Mouse (Mus musculus) small intestine, adult 2 months (tissue): Measurements from ENCODE around the gene Ypel4. TPM values are rescaled to one million over a fixed set of nuclear protein-coding genes. Genes with fewer than 3 reads are reported as not detected.

Source experiments
- H3K27ac ChIP-seq: fragments of 200-500 bp; 2 replicates; pipeline ENCODE4 v1.5.1; 2012; ENCODE audit warnings: low read depth, low read length, control low read depth, inconsistent platforms; ENCODE audit not compliant: insufficient read depth
- H3K27me3 ChIP-seq: fragments of 200-500 bp; 2 replicates; pipeline ENCODE4 v1.6.1; 2012; ENCODE audit warnings: mild to moderate bottlenecking, moderate library complexity, low read length, inconsistent platforms; ENCODE audit not compliant: control insufficient read depth, insufficient read depth
- H3K36me3 ChIP-seq: fragments of 200-500 bp; 2 replicates; pipeline ENCODE4 v1.6.1; 2012; ENCODE audit warnings: mild to moderate bottlenecking, low read length, control low read depth, inconsistent platforms; ENCODE audit not compliant: control insufficient read depth, insufficient read depth
- H3K4me1 ChIP-seq: fragments of 200-500 bp; 2 replicates; pipeline ENCODE4 v1.6.1; 2012; ENCODE audit warnings: low read length, inconsistent platforms, mixed read lengths; ENCODE audit not compliant: control insufficient read depth, insufficient read depth, insufficient read length
- H3K4me3 ChIP-seq: fragments of 200-500 bp; 2 replicates; pipeline ENCODE4 v1.5.1; 2012; ENCODE audit warnings: low read depth, mild to moderate bottlenecking, control low read depth, inconsistent platforms, low read length, moderate library complexity
- CTCF ChIP-seq: fragments of 200-500 bp; IDR thresholded peaks from 2 replicates; pipeline ENCODE4 v1.5.1; 2012; ENCODE audit warnings: low read depth, mild to moderate bottlenecking, control low read depth, inconsistent platforms, low read length, moderate library complexity, mixed read lengths; ENCODE audit not compliant: insufficient replicate concordance, insufficient read length; ENCODE audit errors: extremely low read depth
- POLR2A ChIP-seq: fragments of 200-500 bp; IDR thresholded peaks from 2 replicates; pipeline ENCODE4 v1.6.1; 2012; ENCODE audit warnings: low read depth, mild to moderate bottlenecking, control low read depth, inconsistent platforms, low read length, moderate library complexity
- WGBS: fragments of 180-500 bp; shearing (Covaris S2); methylation state at CpG from one replicate; pipeline ENCODE4 v1.1.7; 2018; 5-methylcytosine and 5-hydroxymethylcytosine counted together
- polyA plus RNA-seq: library from polyadenylated mRNA; depleted of rRNA; stranded (reverse); fragments of >200 nt; gene quantifications from 2 replicates; pipeline ENCODE4 v1.2.3, GENCODE M21; 2012

Ypel4 gene
- polyA plus RNA-seq, 1 experiment, result 2.4 TPM

DNA sequence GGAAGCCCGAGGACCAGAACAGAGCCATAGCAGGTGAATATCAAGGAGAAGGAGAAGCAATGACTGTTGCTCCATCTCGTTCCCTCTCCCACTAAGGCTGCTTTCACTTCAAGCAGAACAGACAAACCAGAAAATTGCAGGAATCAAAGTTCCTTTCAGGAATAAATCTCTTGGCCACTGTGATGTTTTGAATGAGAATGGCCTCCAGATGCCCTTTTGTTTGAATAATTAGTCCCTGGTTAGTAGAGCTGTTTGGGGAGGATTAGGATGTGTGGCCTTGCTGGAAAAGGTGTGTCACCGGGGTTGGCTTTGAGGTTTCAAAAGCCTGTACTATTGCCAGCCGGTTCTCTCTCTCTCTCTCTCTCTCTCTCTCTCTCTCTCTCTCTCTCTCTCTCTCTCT is 28.4 kb downstream of the Ypel4 start:
- TF ChIP-seq CTCF, result no peak
- TF ChIP-seq POLR2A, result no peak
- no peaks in the 10 kb centered on the region for H3K27me3 ChIP-seq
- 45% methylated on average over 4 of the region's 4 CpGs for WGBS

DNA sequence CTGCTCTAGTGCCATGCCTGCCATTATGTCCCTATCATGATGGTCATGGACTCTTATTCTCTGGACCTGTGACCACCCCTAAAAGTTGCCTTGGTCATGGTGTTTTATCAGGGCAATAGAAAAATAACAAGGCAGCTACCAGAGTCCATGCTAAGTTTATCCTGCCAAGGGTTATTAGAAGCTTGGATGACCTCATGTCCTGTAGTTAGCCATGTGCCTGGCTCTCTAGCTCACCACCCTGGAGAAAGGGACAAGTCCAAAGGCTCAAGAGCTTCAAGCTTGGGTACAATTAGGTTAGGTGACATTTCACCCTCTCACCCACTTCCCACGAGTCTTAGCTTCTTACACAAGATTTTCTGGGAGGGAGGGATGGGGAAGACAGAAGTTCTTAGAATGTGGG is 29.0 kb downstream of the Ypel4 start:
- H3K27me3 ChIP-seq, result no peaks in the 10 kb centered on the region
- 0 out of 2 replicates have a peak overlapping the region, but pooled peaks have one; percentile 53 for H3K27ac ChIP-seq
- no peak overlapping the region for H3K4me3 ChIP-seq
- H3K4me1 ChIP-seq, result peaks cover 4% of the 10 kb centered on the region; the same call in 1 of the 2 replicates
- H3K36me3 ChIP-seq, result no peaks in the 10 kb centered on the region
- TF ChIP-seq POLR2A, result no peak
- no peak for TF ChIP-seq CTCF
- 46% methylated on average over 1 of the region's 1 CpGs for WGBS

More for the DNA sequence above, 28.4 kb downstream of the Ypel4 start:
- Histone ChIP-seq H3K4me1 (peaks cover 6% of the 10 kb centered on the region; the same call in 1 of the 2 replicates), H3K36me3 (no peaks in the 10 kb centered on the region), H3K4me3 (no peak overlapping the region), H3K27ac (peak overlapping the region; percentile 53; the same call in 1 of the 2 replicates)

- Histone ChIP-seq H3K36me3 (no peaks in the 10 kb centered on the region), H3K4me1 (no peaks in the 10 kb centered on the region)
- WGBS, result 64% methylated on average over 6 of the region's 6 CpGs
Observed at GRCm38 (mm10) chr2:84770501-84770900, 36.6 kb downstream of the Ypel4 start.

DNA sequence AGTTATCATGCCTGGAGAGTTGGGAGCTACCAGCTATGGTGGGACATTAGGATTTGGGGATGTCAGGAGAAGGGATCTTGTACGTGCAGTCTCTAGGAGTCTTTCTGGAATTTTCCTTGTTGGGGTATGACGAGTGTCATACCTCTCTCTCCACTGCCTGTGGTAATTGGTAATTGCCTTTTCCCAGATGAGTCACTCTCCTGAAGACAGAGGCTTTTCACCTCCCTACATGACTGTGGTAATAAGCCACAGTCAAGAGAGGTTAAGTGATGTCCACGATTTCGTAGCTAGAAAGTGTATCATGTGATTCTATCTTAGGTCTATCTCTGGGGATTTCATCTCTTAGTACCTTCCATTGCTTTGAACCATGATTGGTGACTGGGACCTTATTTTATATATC is 38.6 kb downstream of the Ypel4 start:
- 70% methylated on average over 4 of the region's 4 CpGs for WGBS
- Histone ChIP-seq H3K27me3 (no peaks in the 10 kb centered on the region; the same call in 1 of the 2 replicates), H3K4me1 (no peaks in the 10 kb centered on the region), H3K4me3 (no peak overlapping the region), H3K27ac (no peak overlapping the region), H3K36me3 (no peaks in the 10 kb centered on the region)
- TF ChIP-seq CTCF, result no peak
- no peak for TF ChIP-seq POLR2A

More at GRCm38 (mm10) chr2:84770501-84770900, 36.6 kb downstream of the Ypel4 start:
- Histone ChIP-seq H3K27me3 (no peaks in the 10 kb centered on the region; the same call in 1 of the 2 replicates), H3K4me3 (no peak overlapping the region), H3K27ac (no peak overlapping the region)
- no peak for TF ChIP-seq POLR2A

DNA sequence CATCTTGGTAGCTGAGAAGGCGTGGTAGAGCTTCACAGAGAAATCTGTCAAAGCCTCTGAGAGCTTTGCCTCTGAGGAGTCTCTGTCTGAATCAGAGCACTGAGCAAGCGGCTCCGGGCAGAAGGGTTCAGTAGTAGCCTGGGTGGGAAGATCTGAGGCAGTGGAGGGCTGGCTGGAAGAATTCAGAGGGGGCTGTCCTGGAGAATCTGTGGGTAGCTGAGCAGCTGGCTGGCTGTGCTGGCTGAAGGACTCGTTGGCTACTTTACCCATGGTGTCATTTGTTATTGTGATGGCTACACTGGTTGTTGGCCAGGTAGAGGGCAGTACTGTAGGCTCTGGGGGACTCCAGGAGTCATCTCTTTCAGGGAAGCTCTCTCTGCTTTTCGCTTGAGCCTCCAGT is 39.3 kb downstream of the Ypel4 start:
- H3K27ac ChIP-seq, result no peak overlapping the region
- no peaks in the 10 kb centered on the region for H3K36me3 ChIP-seq
- 73% methylated on average over 5 of the region's 5 CpGs for WGBS
- TF ChIP-seq CTCF, result no peak
- no peak for TF ChIP-seq POLR2A
- H3K4me1 ChIP-seq, result no peaks in the 10 kb centered on the region
- peak overlapping the region; percentile 13 for H3K4me3 ChIP-seq
- H3K27me3 ChIP-seq, result no peaks in the 10 kb centered on the region; the same call in 1 of the 2 replicates

GRCm38 (mm10) chr2:84774751-84775150 is 40.9 kb downstream of the Ypel4 start:
- Histone ChIP-seq H3K4me1 (no peaks in the 10 kb centered on the region), H3K27ac (peak overlapping the region; percentile 27; the same call in 1 of the 2 replicates), H3K27me3 (no peaks in the 10 kb centered on the region; the same call in 1 of the 2 replicates), H3K36me3 (no peaks in the 10 kb centered on the region), H3K4me3 (peak overlapping the region; percentile 37)
- TF ChIP-seq POLR2A (peak; percentile 40; the same call in 1 of the 2 replicates), CTCF (no peak)
- WGBS, result 17% methylated on average over 15 of the region's 15 CpGs

GRCm38 (mm10) chr2:84775241-84775640 is 41.4 kb downstream of the Ypel4 start, which contains the start of gene Serping1:
Serping1 (minus strand) TSS chr2:84775444.
- 75% methylated on average over 9 of the region's 9 CpGs for WGBS
- peak within 1 kb of the TSS; percentile 75 for H3K27ac ChIP-seq
- peak within 1 kb of the TSS; percentile 37 for H3K4me3 ChIP-seq
- H3K36me3 ChIP-seq, result no peaks in the 10 kb centered on the region
- no peaks in the 10 kb centered on the region; the same call in 1 of the 2 replicates for H3K27me3 ChIP-seq
- no peaks in the 10 kb centered on the region for H3K4me1 ChIP-seq
- TF ChIP-seq CTCF (no peak), POLR2A (no peak)
